Mouse (Mus musculus) layer of hippocampus, adult 8-10 months (tissue): ENCODE measurements at regions not wholly inside any gene's neighbourhood (a gene's known extent, or its start where the extent isn't known, plus 50 kb on each side); places are given as distances from the start of the nearest gene placed in this dataset.
A peak's percentile ranks its signal among the peaks of the same experiment; 100 is the strongest.

Experiments used
- DNase-seq, 2 experiments: peaks; one replicate each; pipeline ENCODE4 v3.0.0; 2022; ENCODE audit warnings: low spot score in 2 of 2

- peak in 1 of 2 experiments; percentile 35 for DNase-seq
Observed at GRCm38 (mm10) chr7:75398904-75399724, 56.2 kb upstream of the Akap13 start.

- no peak for DNase-seq
Observed at GRCm38 (mm10) chr7:75400471-75400870, 54.9 kb upstream of the Akap13 start.

- DNase-seq: no peak
Observed at GRCm38 (mm10) chr7:75404955-75405354, 50.4 kb upstream of the Akap13 start.
